Mouse (Mus musculus) CD8-positive naive resting alpha-beta T cell, adult 57 days (primary cell): Measurements from ENCODE around the gene Olfr1193. TPM values are rescaled to one million over a fixed set of nuclear protein-coding genes. Genes with fewer than 3 reads are reported as not detected.

Source experiments
- total RNA-seq: library from RNA; stranded (reverse); gene quantifications from one replicate; pipeline ENCODE4 v1.2.4, GENCODE M21; 2023

Gene Olfr1193
- not detected for total RNA-seq

GRCm38 (mm10) chr2:88675328-88675727 lies at the start of gene Olfr1193:
Gene Olfr1193 (plus strand): TSS chr2:88675628.

GRCm38 (mm10) chr2:88640242-88640641 lies 35.2 kb upstream of the Olfr1193 start, which contains the start of gene Olfr1191-ps1:
Gene Olfr1191-ps1 (plus strand): TSS chr2:88640542.

GRCm38 (mm10) chr2:88648209-88648608 lies 27.2 kb upstream of the Olfr1193 start, which contains the start of gene Olfr1192-ps1:
Gene Olfr1192-ps1 (plus strand): TSS chr2:88648509.

GRCm38 (mm10) chr2:88689087-88689486 lies 13.7 kb downstream of the Olfr1193 start, which contains the start of gene Olfr1195:
Gene Olfr1195 (minus strand): TSS chr2:88689187.

GRCm38 (mm10) chr2:88704497-88704896 lies 29.1 kb downstream of the Olfr1193 start, which contains the start of gene Olfr1196:
Gene Olfr1196 (minus strand): TSS chr2:88704597.

Other genes starting within 250 kb of the Olfr1193 start
- gene Olfr1181, start 249.5 kb upstream of the Olfr1193 start, total RNA-seq: not detected
- gene Gm13757, start 226.5 kb upstream of the Olfr1193 start, total RNA-seq: not detected
- not detected for gene Olfr1183, start 220.8 kb upstream of the Olfr1193 start, total RNA-seq
- gene Olfr1184, start 192.0 kb upstream of the Olfr1193 start, total RNA-seq: not detected
- not detected for gene Olfr1185-ps1, start 182.3 kb upstream of the Olfr1193 start, total RNA-seq
- gene Olfr1186, start 157.1 kb upstream of the Olfr1193 start, total RNA-seq: not detected
- not detected for gene Olfr1188, start 118.7 kb upstream of the Olfr1193 start, total RNA-seq
- not detected for gene Olfr1189, start 89.2 kb upstream of the Olfr1193 start, total RNA-seq
- 0.12 TPM for gene Olfr1191-ps1, start 35.1 kb upstream of the Olfr1193 start, total RNA-seq
- gene Olfr1192-ps1, start 27.1 kb upstream of the Olfr1193 start, total RNA-seq: not detected
- not detected for gene Olfr1195, start 13.6 kb downstream of the Olfr1193 start, total RNA-seq
- gene Olfr1196, start 29.0 kb downstream of the Olfr1193 start, total RNA-seq: not detected
- gene Olfr1197, start 56.7 kb downstream of the Olfr1193 start, total RNA-seq: not detected
- gene Olfr1198, start 75.7 kb downstream of the Olfr1193 start, total RNA-seq: not detected
- not detected for gene Olfr1199, start 84.8 kb downstream of the Olfr1193 start, total RNA-seq
- not detected for gene Olfr1200, start 94.9 kb downstream of the Olfr1193 start, total RNA-seq
- not detected for gene Olfr1201, start 117.4 kb downstream of the Olfr1193 start, total RNA-seq
- gene Olfr1202, start 138.9 kb downstream of the Olfr1193 start, total RNA-seq: not detected
- not detected for gene Olfr1205, start 154.1 kb downstream of the Olfr1193 start, total RNA-seq
- gene Olfr1204, start 173.7 kb downstream of the Olfr1193 start, total RNA-seq: not detected
- not detected for gene Olfr1206, start 187.6 kb downstream of the Olfr1193 start, total RNA-seq
- not detected for gene Olfr1208, start 226.7 kb downstream of the Olfr1193 start, total RNA-seq
- not detected for gene Olfr1209, start 239.5 kb downstream of the Olfr1193 start, total RNA-seq